Mouse (Mus musculus): ENCODE measurements around the gene Hist1h2ak. TPM values are rescaled to one million over a fixed set of nuclear protein-coding genes. Genes with fewer than 3 reads are reported as not detected.
A peak's percentile ranks its signal among the peaks of the same experiment; 100 is the strongest.
"Not testable (repeated sequence)": the region's sequence is repeated elsewhere in the genome, so short reads cannot be mapped to it uniquely, and the experiment has no call there.

Gene Hist1h2ak
- polyA plus RNA-seq (2015; fragmentation: Nextera tagmentation; extraction: Ambion mirVana): 9.5 and 15.8 TPM in 2 replicates

GRCm38 (mm10) chr13:21753524-21754285 lies at the start of gene Hist1h2ak, which contains the start of gene Hist1h2bn:
Hist1h2ak (minus strand) TSS chr13:21753827.
Hist1h2bn (plus strand) TSS chr13:21754123.
- Histone ChIP-seq H3K4me1 (peaks cover 51% of the 10 kb centered on the region), H3K9ac (peak within 1 kb of the TSS; percentile 84), H3K4me2 (peak within 1 kb of the TSS; percentile 81), H3K4me3 (peak within 1 kb of the TSS; percentile 58), H3K27ac (replicated peaks) (peak within 1 kb of the TSS; percentile 93)
- not testable (repeated sequence) for H3K27me3 ChIP-seq (replicated peaks); H3K9me3 ChIP-seq; H3K36me3 ChIP-seq
- WGBS: under 1% methylated on average over 48 of the region's 50 CpGs
- ATAC-seq (ENCODE audit: extremely low read depth, insufficient number of reproducible peaks, low FRiP score, low TSS enrichment): peak; percentile 81

- no CpG with 5 or more reads among the region's 4 CpGs for WGBS
- H3K4me2 ChIP-seq; H3K27me3 ChIP-seq (replicated peaks); ATAC-seq (ENCODE audit: extremely low read depth, insufficient number of reproducible peaks, low FRiP score, low TSS enrichment); H3K4me1 ChIP-seq; H3K36me3 ChIP-seq; H3K9me3 ChIP-seq; H3K9ac ChIP-seq; H3K4me3 ChIP-seq; H3K27ac ChIP-seq (replicated peaks): not testable (repeated sequence)
These were observed 49.4 kb upstream of the Hist1h2ak start for GRCm38 (mm10) chr13:21803058-21803457.

GRCm38 (mm10) chr13:21797163-21797562 lies 43.5 kb upstream of the Hist1h2ak start:
- H3K4me3 ChIP-seq, H3K9me3 ChIP-seq: not testable (repeated sequence)

GRCm38 (mm10) chr13:21795584-21795983 lies 42.0 kb upstream of the Hist1h2ak start:
- WGBS: 83% methylated on average over 7 of the region's 7 CpGs
- Histone ChIP-seq H3K4me3 (no peak overlapping the region), H3K9ac (no peak overlapping the region), H3K27ac (replicated peaks) (no peak overlapping the region), H3K4me2 (no peak overlapping the region), H3K4me1 (peaks cover 5% of the 10 kb centered on the region; the same call in 1 of the 2 replicates), H3K9me3 (no peaks in the 10 kb centered on the region), H3K36me3 (no peaks in the 10 kb centered on the region), H3K27me3 (replicated peaks) (no peaks in the 10 kb centered on the region)
- no peak for ATAC-seq (ENCODE audit: extremely low read depth, insufficient number of reproducible peaks, low FRiP score, low TSS enrichment)

More at GRCm38 (mm10) chr13:21797163-21797562, 43.5 kb upstream of the Hist1h2ak start:
- not testable (repeated sequence) for H3K4me2 ChIP-seq; H3K27ac ChIP-seq (replicated peaks); H3K9ac ChIP-seq; ATAC-seq (ENCODE audit: extremely low read depth, insufficient number of reproducible peaks, low FRiP score, low TSS enrichment); H3K27me3 ChIP-seq (replicated peaks); H3K4me1 ChIP-seq; H3K36me3 ChIP-seq

- H3K27ac ChIP-seq (replicated peaks): peak overlapping the region; percentile 42; the same call in 1 of the 2 replicates
- WGBS: 6% methylated on average over 18 of the region's 18 CpGs
These were observed 37.1 kb upstream of the Hist1h2ak start for GRCm38 (mm10) chr13:21790601-21791283.

GRCm38 (mm10) chr13:21789925-21790324 lies 36.3 kb upstream of the Hist1h2ak start:
- Histone ChIP-seq H3K9me3 (no peaks in the 10 kb centered on the region), H3K27me3 (replicated peaks) (no peaks in the 10 kb centered on the region), H3K4me3 (no peak overlapping the region), H3K4me1 (peaks cover 28% of the 10 kb centered on the region), H3K27ac (replicated peaks) (no peak overlapping the region), H3K36me3 (no peaks in the 10 kb centered on the region), H3K4me2 (no peak overlapping the region), H3K9ac (no peak overlapping the region)
- ATAC-seq (ENCODE audit: extremely low read depth, insufficient number of reproducible peaks, low FRiP score, low TSS enrichment): no peak
- WGBS: 45% methylated on average over 6 of the region's 6 CpGs

More at GRCm38 (mm10) chr13:21790601-21791283, 37.1 kb upstream of the Hist1h2ak start:
- peak overlapping the region; percentile 72 for H3K4me2 ChIP-seq
- H3K27me3 ChIP-seq (replicated peaks): no peaks in the 10 kb centered on the region
- no peaks in the 10 kb centered on the region for H3K9me3 ChIP-seq
- ATAC-seq (ENCODE audit: extremely low read depth, insufficient number of reproducible peaks, low FRiP score, low TSS enrichment): no peak
- peak overlapping the region; percentile 82 for H3K9ac ChIP-seq
- peaks cover 25% of the 10 kb centered on the region for H3K4me1 ChIP-seq
- H3K4me3 ChIP-seq: peak overlapping the region; percentile 42
- H3K36me3 ChIP-seq: no peaks in the 10 kb centered on the region

GRCm38 (mm10) chr13:21787760-21788593 lies 34.4 kb upstream of the Hist1h2ak start:
- Histone ChIP-seq H3K9ac (peak overlapping the region; percentile 74), H3K4me1 (peaks cover 37% of the 10 kb centered on the region), H3K27ac (replicated peaks) (peak overlapping the region; percentile 80), H3K36me3 (no peaks in the 10 kb centered on the region), H3K4me3 (peak overlapping the region; percentile 49), H3K4me2 (peak overlapping the region; percentile 69), H3K27me3 (replicated peaks) (no peaks in the 10 kb centered on the region), H3K9me3 (no peaks in the 10 kb centered on the region)
- ATAC-seq (ENCODE audit: extremely low read depth, insufficient number of reproducible peaks, low FRiP score, low TSS enrichment): no peak
- 34% methylated on average over 11 of the region's 21 CpGs for WGBS

GRCm38 (mm10) chr13:21786899-21787629 lies 33.4 kb upstream of the Hist1h2ak start, which contains the start of the genes Hist1h2an and Hist1h2bp:
Hist1h2an (minus strand) TSS chr13:21787218.
Hist1h2bp (plus strand) TSS chr13:21787461.
- under 1% methylated on average over 43 of the region's 63 CpGs for WGBS

GRCm38 (mm10) chr13:21786189-21786898 lies 32.7 kb upstream of the Hist1h2ak start:
- 10% methylated on average over 8 of the region's 8 CpGs for WGBS

More at GRCm38 (mm10) chr13:21786899-21787629, 33.4 kb upstream of the Hist1h2ak start, which contains the start of the genes Hist1h2an and Hist1h2bp:
- Histone ChIP-seq H3K4me1 (peaks cover 44% of the 10 kb centered on the region), H3K4me3 (peak within 1 kb of the TSS; percentile 49), H3K27ac (replicated peaks) (peak within 1 kb of the TSS; percentile 86), H3K4me2 (peak within 1 kb of the TSS; percentile 69), H3K9ac (peak within 1 kb of the TSS; percentile 78)
- ATAC-seq (ENCODE audit: extremely low read depth, insufficient number of reproducible peaks, low FRiP score, low TSS enrichment): peak; percentile 83
- not testable (repeated sequence) for H3K27me3 ChIP-seq (replicated peaks); H3K9me3 ChIP-seq; H3K36me3 ChIP-seq

GRCm38 (mm10) chr13:21784311-21784710 lies 30.7 kb upstream of the Hist1h2ak start:
- H3K4me3 ChIP-seq: peak overlapping the region; percentile 55; the same call in 1 of the 2 replicates
- peak overlapping the region; percentile 79 for H3K4me2 ChIP-seq
- WGBS: 43% methylated on average over 6 of the region's 6 CpGs

More at GRCm38 (mm10) chr13:21786189-21786898, 32.7 kb upstream of the Hist1h2ak start:
- Histone ChIP-seq H3K27me3 (replicated peaks) (no peaks in the 10 kb centered on the region), H3K4me1 (peaks cover 45% of the 10 kb centered on the region), H3K9ac (peak overlapping the region; percentile 78), H3K36me3 (no peaks in the 10 kb centered on the region), H3K4me3 (peak overlapping the region; percentile 49), H3K9me3 (no peaks in the 10 kb centered on the region), H3K27ac (replicated peaks) (peak overlapping the region; percentile 86), H3K4me2 (peak overlapping the region; percentile 69)
- no peak for ATAC-seq (ENCODE audit: extremely low read depth, insufficient number of reproducible peaks, low FRiP score, low TSS enrichment)

More at GRCm38 (mm10) chr13:21784311-21784710, 30.7 kb upstream of the Hist1h2ak start:
- peak overlapping the region; percentile 87 for H3K27ac ChIP-seq (replicated peaks)
- H3K4me1 ChIP-seq: peaks cover 52% of the 10 kb centered on the region
- peak overlapping the region; percentile 74 for H3K9ac ChIP-seq
- H3K9me3 ChIP-seq: no peaks in the 10 kb centered on the region
- no peaks in the 10 kb centered on the region for H3K27me3 ChIP-seq (replicated peaks)
- ATAC-seq (ENCODE audit: extremely low read depth, insufficient number of reproducible peaks, low FRiP score, low TSS enrichment): no peak
- H3K36me3 ChIP-seq: no peaks in the 10 kb centered on the region

Data from heart, embryonic 13.5 days (tissue).